Mouse (Mus musculus): ENCODE results near the gene Cacna1d. TPM values are rescaled to one million over a fixed set of nuclear protein-coding genes. Genes with fewer than 3 reads are reported as not detected.

Gene Cacna1d
- polyA plus RNA-seq, 1 experiment from 2014 or later: 10.5 TPM

- DNase-seq (no peak), ATAC-seq (ENCODE audit: insufficient read depth) (no peak)
- no peak overlapping the region for H3K27ac ChIP-seq (ENCODE audit: low read depth)
These were observed 218.3 kb downstream of the Cacna1d start for GRCm38 (mm10) chr14:30272976-30273375.

DNA sequence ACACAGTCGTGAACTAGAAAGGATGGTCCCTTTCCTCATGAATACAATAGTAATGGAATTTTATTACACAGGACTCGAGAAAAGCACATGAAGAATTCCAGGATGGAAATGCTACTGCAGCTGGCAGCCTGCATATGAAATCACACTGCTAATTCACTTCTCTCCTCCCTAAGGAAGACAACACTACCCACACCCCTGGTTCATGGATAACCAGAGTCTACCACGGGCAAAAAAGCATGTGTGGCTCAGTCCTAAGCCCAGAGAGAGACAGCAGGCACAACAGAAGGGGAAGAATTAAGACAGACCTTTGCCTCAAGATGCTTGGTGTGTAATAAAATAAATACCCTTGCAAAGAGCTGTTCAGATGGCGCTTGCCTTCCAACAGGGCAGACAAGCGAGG is 218.7 kb downstream of the Cacna1d start:
- WGBS: 80% methylated on average over 5 of the region's 5 CpGs
- Histone ChIP-seq H3K4me2 (no peak overlapping the region), H3K9ac (no peak overlapping the region), H3K27me3 (ENCODE audit: insufficient read depth, low read length) (no peaks in the 10 kb centered on the region), H3K4me1 (ENCODE audit: insufficient read depth) (0 out of 2 replicates have a peak, but pooled peaks cover 4% of the 10 kb centered on the region), H3K4me3 (ENCODE audit: low read depth, low read length) (no peak overlapping the region), H3K9me3 (ENCODE audit: low read depth, low read length) (no peaks in the 10 kb centered on the region), H3K36me3 (ENCODE audit: insufficient read depth) (0 out of 2 replicates have a peak, but pooled peaks cover 4% of the 10 kb centered on the region), H3K27ac (ENCODE audit: low read depth) (no peak overlapping the region)
- TF ChIP-seq CTCF (IDR thresholded peaks at IDR 0.05; ENCODE audit: low read depth): no peak
- DNase-seq: no peak
- no peak for ATAC-seq (ENCODE audit: insufficient read depth)

More at GRCm38 (mm10) chr14:30272976-30273375, 218.3 kb downstream of the Cacna1d start:
- H3K4me3 ChIP-seq (ENCODE audit: low read depth, low read length): no peak overlapping the region
- 0 out of 2 replicates have a peak, but pooled peaks cover 4% of the 10 kb centered on the region for H3K36me3 ChIP-seq (ENCODE audit: insufficient read depth)
- WGBS: 65% methylated on average over 4 of the region's 4 CpGs
- 0 out of 2 replicates have a peak, but pooled peaks cover 4% of the 10 kb centered on the region for H3K4me1 ChIP-seq (ENCODE audit: insufficient read depth)
- no peak overlapping the region for H3K9ac ChIP-seq
- no peak overlapping the region for H3K4me2 ChIP-seq
- no peak for TF ChIP-seq CTCF (IDR thresholded peaks at IDR 0.05; ENCODE audit: low read depth)
- no peaks in the 10 kb centered on the region for H3K27me3 ChIP-seq (ENCODE audit: insufficient read depth, low read length)
- no peaks in the 10 kb centered on the region for H3K9me3 ChIP-seq (ENCODE audit: low read depth, low read length)

- no peaks in the 10 kb centered on the region for H3K9me3 ChIP-seq (ENCODE audit: low read depth, low read length)
- no peak for ATAC-seq (ENCODE audit: insufficient read depth)
- no peak overlapping the region for H3K27ac ChIP-seq (ENCODE audit: low read depth)
- H3K9ac ChIP-seq: no peak overlapping the region
- 0 out of 2 replicates have a peak, but pooled peaks cover 4% of the 10 kb centered on the region for H3K4me1 ChIP-seq (ENCODE audit: insufficient read depth)
- no peak for TF ChIP-seq CTCF (IDR thresholded peaks at IDR 0.05; ENCODE audit: low read depth)
- DNase-seq: no peak
- H3K27me3 ChIP-seq (ENCODE audit: insufficient read depth, low read length): no peaks in the 10 kb centered on the region
- 65% methylated on average over 8 of the region's 8 CpGs for WGBS
- H3K4me3 ChIP-seq (ENCODE audit: low read depth, low read length): no peak overlapping the region
- H3K4me2 ChIP-seq: no peak overlapping the region
- 0 out of 2 replicates have a peak, but pooled peaks cover 4% of the 10 kb centered on the region for H3K36me3 ChIP-seq (ENCODE audit: insufficient read depth)
These were observed 219.4 kb downstream of the Cacna1d start for GRCm38 (mm10) chr14:30271856-30272255.

GRCm38 (mm10) chr14:30270350-30270749 is 220.9 kb downstream of the Cacna1d start:
- no peak overlapping the region for H3K9ac ChIP-seq
- 0 out of 2 replicates have a peak, but pooled peaks cover 4% of the 10 kb centered on the region for H3K36me3 ChIP-seq (ENCODE audit: insufficient read depth)
- no peaks in the 10 kb centered on the region for H3K4me1 ChIP-seq (ENCODE audit: insufficient read depth)
- DNase-seq (no peak), ATAC-seq (ENCODE audit: insufficient read depth) (no peak)
- H3K4me3 ChIP-seq (ENCODE audit: low read depth, low read length): no peak overlapping the region
- no peak for TF ChIP-seq CTCF (IDR thresholded peaks at IDR 0.05; ENCODE audit: low read depth)
- no peak overlapping the region for H3K4me2 ChIP-seq
- 60% methylated on average over 5 of the region's 5 CpGs for WGBS
- H3K9me3 ChIP-seq (ENCODE audit: low read depth, low read length): no peaks in the 10 kb centered on the region
- H3K27me3 ChIP-seq (ENCODE audit: insufficient read depth, low read length): no peaks in the 10 kb centered on the region
- H3K27ac ChIP-seq (ENCODE audit: low read depth): no peak overlapping the region

- Histone ChIP-seq H3K27ac (ENCODE audit: low read depth) (no peak overlapping the region), H3K27me3 (ENCODE audit: insufficient read depth, low read length) (no peaks in the 10 kb centered on the region), H3K4me2 (no peak overlapping the region), H3K4me1 (ENCODE audit: insufficient read depth) (no peaks in the 10 kb centered on the region), H3K36me3 (ENCODE audit: insufficient read depth) (no peaks in the 10 kb centered on the region), H3K4me3 (ENCODE audit: low read depth, low read length) (no peak overlapping the region), H3K9ac (no peak overlapping the region), H3K9me3 (ENCODE audit: low read depth, low read length) (no peaks in the 10 kb centered on the region)
- 75% methylated on average over 9 of the region's 9 CpGs for WGBS
- ATAC-seq (ENCODE audit: insufficient read depth) (no peak; the same call in 1 of the 2 replicates), DNase-seq (no peak)
- TF ChIP-seq CTCF (IDR thresholded peaks at IDR 0.05; ENCODE audit: low read depth): no peak
These were observed 225.5 kb downstream of the Cacna1d start for GRCm38 (mm10) chr14:30265728-30266127.

DNA sequence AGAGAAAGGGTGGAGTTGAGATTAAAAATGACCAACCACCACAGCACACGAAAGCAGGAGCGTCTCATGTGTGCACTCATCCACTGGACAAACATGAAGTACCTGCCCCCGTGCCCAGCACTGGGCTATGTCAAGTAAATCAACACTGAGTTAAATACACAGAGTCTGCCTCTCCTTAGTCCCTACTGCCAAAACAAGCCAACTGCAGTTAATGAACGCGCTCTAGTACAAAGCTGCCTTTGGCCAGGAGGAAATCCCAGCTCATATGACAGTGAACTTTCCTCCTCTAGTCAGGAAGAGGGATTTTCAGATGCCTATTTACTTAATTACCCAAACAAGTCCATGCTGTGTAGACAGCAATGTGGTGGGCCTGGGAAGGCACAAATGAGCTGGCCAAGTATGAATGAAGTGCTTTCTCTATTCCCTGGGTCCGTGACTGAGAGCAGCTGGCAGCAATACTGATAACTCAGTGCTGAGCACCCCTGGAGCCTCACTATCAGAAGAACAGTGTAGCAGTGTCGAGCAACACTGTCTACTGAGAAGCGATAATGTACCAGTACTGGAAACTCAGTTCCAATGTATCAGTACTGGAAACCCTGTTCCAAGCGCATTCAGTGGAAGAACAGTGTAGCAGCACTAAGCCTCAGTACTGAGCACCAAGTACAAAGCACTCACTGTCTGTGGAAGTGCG is 229.5 kb downstream of the Cacna1d start:
- no peak overlapping the region for H3K4me3 ChIP-seq (ENCODE audit: low read depth, low read length)
- H3K4me1 ChIP-seq (ENCODE audit: insufficient read depth): no peaks in the 10 kb centered on the region
- 60% methylated on average over 10 of the region's 10 CpGs for WGBS
- no peaks in the 10 kb centered on the region for H3K27me3 ChIP-seq (ENCODE audit: insufficient read depth, low read length)
- H3K36me3 ChIP-seq (ENCODE audit: insufficient read depth): no peaks in the 10 kb centered on the region
- H3K9ac ChIP-seq: no peak overlapping the region
- ATAC-seq (ENCODE audit: insufficient read depth) (no peak), DNase-seq (no peak)
- no peak overlapping the region for H3K27ac ChIP-seq (ENCODE audit: low read depth)
- no peak for TF ChIP-seq CTCF (IDR thresholded peaks at IDR 0.05; ENCODE audit: low read depth)
- no peaks in the 10 kb centered on the region for H3K9me3 ChIP-seq (ENCODE audit: low read depth, low read length)
- no peak overlapping the region for H3K4me2 ChIP-seq

DNA sequence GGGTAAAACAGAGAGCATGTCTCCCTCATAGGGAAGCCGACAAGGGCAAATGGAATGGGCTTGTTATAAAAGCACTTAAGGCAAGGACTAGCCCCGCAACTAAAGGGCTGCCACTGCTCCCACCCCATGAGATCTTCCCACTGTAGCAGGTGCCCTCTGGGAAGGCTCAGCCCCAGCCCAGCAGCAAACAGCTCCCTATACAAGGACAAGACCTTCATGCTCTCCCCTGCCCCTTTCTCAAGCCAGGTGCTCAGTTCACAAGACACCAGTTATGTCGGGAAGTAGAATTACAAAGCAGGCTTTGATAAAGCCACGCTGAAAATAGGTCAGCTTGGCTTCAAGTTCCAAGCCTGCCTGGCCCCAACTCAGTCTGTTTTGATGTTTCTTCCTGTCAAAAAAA is 233.6 kb downstream of the Cacna1d start:
- no peak overlapping the region for H3K9ac ChIP-seq
- no peak overlapping the region for H3K4me2 ChIP-seq
- H3K27ac ChIP-seq (ENCODE audit: low read depth): no peak overlapping the region
- ATAC-seq (ENCODE audit: insufficient read depth): no peak
- no peaks in the 10 kb centered on the region for H3K27me3 ChIP-seq (ENCODE audit: insufficient read depth, low read length)
- no peak for TF ChIP-seq CTCF (IDR thresholded peaks at IDR 0.05; ENCODE audit: low read depth)
- H3K9me3 ChIP-seq (ENCODE audit: low read depth, low read length): no peaks in the 10 kb centered on the region
- no peaks in the 10 kb centered on the region for H3K36me3 ChIP-seq (ENCODE audit: insufficient read depth)
- no peak for DNase-seq
- 50% methylated on average over 4 of the region's 4 CpGs for WGBS
- no peaks in the 10 kb centered on the region for H3K4me1 ChIP-seq (ENCODE audit: insufficient read depth)
- H3K4me3 ChIP-seq (ENCODE audit: low read depth, low read length): no peak overlapping the region
